Mouse (Mus musculus) kidney, postnatal 36 days (tissue): ENCODE measurements around the gene Shmt2.

Experiments used
- DNase-seq, 2 experiments: peaks; one replicate each; pipeline ENCODE4 v3.0.0; 2021 to 2022; ENCODE audit warnings: mixed read lengths in 2 of 2

Gene Shmt2

GRCm38 (mm10) chr10:127522088-127522581 lies at the start of gene Shmt2:
Shmt2 (minus strand) TSS chr10:127522444.
- DNase-seq: peak; percentile 90 to 92

GRCm38 (mm10) chr10:127570937-127571641 lies 48.8 kb upstream of the Shmt2 start:
- peak; percentile 23 to 45 for DNase-seq

GRCm38 (mm10) chr10:127570384-127570783 lies 48.1 kb upstream of the Shmt2 start:
- no peak for DNase-seq

- peak; percentile 84 to 88 for DNase-seq
Observed at GRCm38 (mm10) chr10:127569450-127569849, 47.2 kb upstream of the Shmt2 start.

GRCm38 (mm10) chr10:127566553-127567326 lies 44.5 kb upstream of the Shmt2 start:
- DNase-seq: no peak

- peak; percentile 27 to 37 for DNase-seq
Observed at GRCm38 (mm10) chr10:127564301-127564700, 42.1 kb upstream of the Shmt2 start.

GRCm38 (mm10) chr10:127563840-127564239 lies 41.6 kb upstream of the Shmt2 start:
- DNase-seq: no peak

GRCm38 (mm10) chr10:127561145-127561544 lies 38.9 kb upstream of the Shmt2 start:
- DNase-seq: no peak

- DNase-seq: peak in 1 of 2 experiments; percentile 43
Observed at GRCm38 (mm10) chr10:127557397-127557796, 35.2 kb upstream of the Shmt2 start.

- DNase-seq: peak in 1 of 2 experiments; percentile 52
Observed at GRCm38 (mm10) chr10:127555703-127556102, 33.5 kb upstream of the Shmt2 start.

- DNase-seq: no peak
Observed at GRCm38 (mm10) chr10:127549892-127550291, 27.6 kb upstream of the Shmt2 start.

GRCm38 (mm10) chr10:127548236-127548635 lies 26.0 kb upstream of the Shmt2 start:
- no peak for DNase-seq

- DNase-seq: peak in 1 of 2 experiments; percentile 37
Observed at GRCm38 (mm10) chr10:127546505-127546904, 24.3 kb upstream of the Shmt2 start.

GRCm38 (mm10) chr10:127544375-127544774 lies 22.1 kb upstream of the Shmt2 start:
- DNase-seq: no peak

GRCm38 (mm10) chr10:127543916-127544315 lies 21.7 kb upstream of the Shmt2 start:
- DNase-seq: no peak

- DNase-seq: no peak
Observed at GRCm38 (mm10) chr10:127542720-127543119, 20.5 kb upstream of the Shmt2 start.

GRCm38 (mm10) chr10:127542084-127542483 lies 19.8 kb upstream of the Shmt2 start:
- DNase-seq: peak in 1 of 2 experiments; percentile 51

- no peak for DNase-seq
Observed at GRCm38 (mm10) chr10:127541510-127541909, 19.3 kb upstream of the Shmt2 start.

- peak; percentile 82 to 90 for DNase-seq
Observed at GRCm38 (mm10) chr10:127537854-127538583, 15.8 kb upstream of the Shmt2 start.

GRCm38 (mm10) chr10:127536586-127537314 lies 14.5 kb upstream of the Shmt2 start:
- DNase-seq: peak; percentile 58 to 78

GRCm38 (mm10) chr10:127534929-127535384 lies 12.7 kb upstream of the Shmt2 start:
- DNase-seq: peak in 1 of 2 experiments; percentile 64
